Mouse (Mus musculus) myocyte (in vitro differentiated cells): Measurements from ENCODE around the gene Gstt1.

Experiments used
- CEBPB ChIP-seq: IDR thresholded peaks from 2 replicates; pipeline ENCODE4 v1.6.1; 2011; ENCODE audit warnings: mild to moderate bottlenecking, moderate library complexity; ENCODE audit not compliant: poor library complexity, insufficient read depth, severe bottlenecking
- E2F4 ChIP-seq: IDR thresholded peaks from one replicate; pipeline ENCODE4 v1.6.1; 2011; ENCODE audit warnings: mild to moderate bottlenecking, control low read depth, moderate library complexity; ENCODE audit not compliant: insufficient read depth
- MAX ChIP-seq: IDR thresholded peaks from one replicate; pipeline ENCODE4 v1.6.1; 2011; ENCODE audit warnings: low read depth, mild to moderate bottlenecking, control low read depth
- TCF3 ChIP-seq: IDR thresholded peaks from one replicate; pipeline ENCODE4 v1.6.1; 2011; ENCODE audit warnings: low read depth, control low read depth; ENCODE audit not compliant: insufficient read length

- no peak for TF ChIP-seq E2F4
- no peak for TF ChIP-seq CEBPB
- no peak for TF ChIP-seq MAX
- TF ChIP-seq TCF3: no peak
Measured at GRCm38 (mm10) chr10:75835307-75835706, 36.9 kb upstream of the Gstt1 start.
